Mouse (Mus musculus) MN1 (cell line): ENCODE results near the gene Rreb1.

Source experiments
- DNase-seq: peaks from one replicate; pipeline ENCODE4 v3.0.0-alpha.2; 2016; ENCODE audit warnings: low spot score

Rreb1 gene

DNA sequence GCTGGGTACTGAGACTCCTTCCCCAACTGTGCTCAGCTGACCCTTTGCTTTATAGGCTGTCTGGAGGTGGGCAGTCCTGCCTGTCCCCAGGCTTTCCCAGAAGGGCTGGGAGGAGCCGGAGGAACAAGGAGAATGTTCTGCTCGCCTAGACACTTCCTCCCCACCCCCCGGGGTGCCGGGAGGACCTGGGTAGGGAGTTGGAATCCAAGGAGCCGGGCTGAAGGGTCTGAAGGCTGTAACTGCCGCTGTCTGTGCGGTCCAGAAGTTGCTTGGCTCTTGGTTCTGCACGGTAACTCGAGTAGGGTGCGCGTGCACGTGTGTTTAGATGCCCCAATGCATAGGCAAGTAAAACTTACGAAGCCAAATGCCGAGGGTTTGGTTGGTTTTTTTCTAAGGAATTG lies 75.8 kb downstream of the Rreb1 start:
- DNase-seq: peak; percentile 66

DNA sequence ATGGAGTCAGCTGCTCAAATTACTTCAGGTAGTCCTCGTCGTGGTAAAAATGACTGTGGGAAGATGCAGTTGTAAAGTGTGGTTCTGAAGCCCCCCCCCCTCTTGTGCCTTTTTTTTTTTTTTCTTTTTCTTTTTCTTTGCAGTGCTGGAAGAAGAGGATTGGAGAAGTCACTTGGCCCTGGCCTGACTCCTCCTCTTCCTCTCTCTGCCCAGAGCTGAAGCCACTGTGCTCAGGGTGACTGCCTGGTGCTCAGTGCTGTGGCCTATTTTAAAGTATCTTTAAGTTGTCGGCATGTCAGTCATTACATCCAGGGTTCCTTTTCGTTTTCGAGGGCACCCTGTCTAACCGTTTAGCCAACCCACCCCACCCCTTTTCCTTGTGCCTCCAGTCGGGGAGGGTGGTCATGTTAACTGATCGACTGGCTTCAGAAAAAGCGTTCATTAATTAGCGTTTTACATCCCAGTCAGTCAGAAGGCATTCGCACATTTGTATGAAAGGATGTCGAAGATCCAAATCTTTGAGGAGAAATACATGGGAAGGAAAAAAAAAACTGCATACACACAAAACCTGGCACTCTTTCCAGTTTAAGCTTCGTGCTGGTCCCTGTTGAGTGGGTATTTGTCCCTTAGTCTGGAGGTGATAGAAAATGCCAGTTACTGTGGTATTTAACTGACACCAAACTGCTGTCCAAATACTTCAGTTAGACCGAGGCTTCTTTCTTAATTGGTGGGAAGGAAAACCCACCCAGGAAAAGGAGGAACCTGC lies 76.4 kb downstream of the Rreb1 start:
- DNase-seq: peak; percentile 29

DNA sequence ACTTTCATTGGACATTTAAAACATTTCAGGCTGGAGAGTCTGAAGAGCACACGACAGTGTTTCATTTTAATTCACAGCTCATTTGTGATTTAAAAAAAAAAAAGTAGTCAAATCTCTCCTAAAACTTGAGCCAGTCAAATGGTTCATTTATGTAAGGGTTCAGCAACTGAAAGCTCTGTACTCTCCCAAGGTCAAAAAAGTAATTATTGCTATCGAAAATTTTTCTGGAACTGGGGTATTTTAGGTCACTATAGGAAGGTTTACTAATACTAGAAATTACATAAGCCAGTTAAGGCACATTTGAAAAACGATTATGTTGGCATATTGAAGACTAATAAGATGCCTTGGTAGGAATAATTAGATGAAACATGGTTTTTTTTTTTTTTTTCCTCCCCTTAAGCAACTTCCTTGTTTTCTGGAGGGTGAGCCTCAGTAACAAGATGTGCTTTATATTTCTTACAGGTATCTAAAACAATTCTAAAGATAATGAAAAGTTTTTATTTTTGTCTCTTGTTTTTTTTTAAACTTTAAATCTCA lies 77.1 kb downstream of the Rreb1 start:
- no peak for DNase-seq

DNA sequence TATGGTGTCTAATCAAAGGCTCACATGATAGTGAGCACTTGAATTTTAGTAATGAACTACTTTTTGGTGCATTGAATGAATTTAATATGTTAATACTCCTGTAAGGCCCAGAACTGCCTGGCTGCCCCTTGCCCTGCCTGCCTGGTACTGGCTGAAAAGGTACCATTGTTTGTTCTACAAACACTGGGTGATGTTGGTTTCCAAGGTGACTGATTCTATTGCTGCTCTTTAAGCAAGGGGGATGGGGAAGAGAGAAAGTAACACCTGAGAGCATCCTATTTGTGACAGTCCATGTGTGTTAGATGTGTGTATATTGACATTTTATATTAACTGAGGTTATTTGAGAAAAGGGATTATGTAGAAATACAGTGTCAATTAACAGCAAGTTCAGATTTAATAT lies 77.6 kb downstream of the Rreb1 start:
- DNase-seq: no peak

DNA sequence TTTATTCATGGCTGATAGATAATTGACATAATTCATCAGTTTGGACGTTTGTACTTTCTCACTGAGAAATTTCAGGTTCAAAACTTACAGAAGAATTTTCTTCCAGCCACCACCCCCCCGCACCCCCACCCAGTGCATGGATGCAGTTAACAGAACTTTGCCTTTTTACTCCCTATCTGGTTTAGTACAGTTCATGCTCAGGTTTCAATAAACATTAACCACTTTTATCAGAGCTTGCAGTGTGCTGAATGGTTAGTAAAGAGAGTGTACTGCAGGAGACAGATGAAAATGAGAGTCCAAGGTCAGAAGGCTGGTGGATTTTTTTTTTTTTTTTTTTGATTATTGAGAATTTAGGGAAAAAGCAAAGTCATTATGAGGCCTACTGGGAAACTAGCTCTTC lies 78.3 kb downstream of the Rreb1 start:
- no peak for DNase-seq

DNA sequence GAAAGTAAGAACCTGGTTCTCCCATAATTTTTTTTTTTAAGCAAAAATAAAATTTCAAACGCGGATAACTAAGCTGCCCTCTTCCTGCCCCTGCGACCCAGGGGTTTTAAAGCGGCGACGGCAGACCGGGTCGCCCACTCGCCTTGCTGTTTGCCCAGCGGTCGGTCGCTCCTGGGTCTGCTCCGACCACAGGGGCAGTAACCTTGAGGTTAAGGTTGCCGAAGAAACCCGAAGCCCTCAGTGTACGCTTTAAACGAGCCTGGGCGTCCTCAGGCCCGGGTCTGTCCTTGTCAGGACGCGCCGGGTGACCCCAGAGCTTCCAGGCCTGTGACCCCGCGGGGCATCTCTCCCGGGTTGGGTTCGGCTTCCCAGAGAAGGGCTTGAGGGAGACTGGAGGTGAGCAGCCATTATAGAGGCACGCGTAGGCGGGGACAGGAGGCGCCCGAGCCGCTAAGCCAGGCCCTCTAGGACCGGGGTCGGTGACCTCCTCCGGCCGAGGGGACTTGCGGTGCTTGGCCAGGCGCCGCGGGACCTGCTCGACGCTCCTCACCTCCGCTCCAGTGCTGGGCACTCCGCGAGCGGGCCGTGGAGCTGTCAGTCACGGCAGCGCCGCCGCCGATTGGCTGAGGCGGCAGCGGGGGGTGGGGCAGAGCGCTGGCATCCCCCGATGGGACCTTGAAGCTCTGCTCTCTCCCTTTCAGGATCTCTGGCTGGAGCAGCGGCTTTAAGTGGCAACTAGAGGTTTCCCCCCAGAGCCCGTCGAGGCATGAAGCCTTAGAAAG lies 79.3 kb downstream of the Rreb1 start:
- DNase-seq: peak; percentile 85

DNA sequence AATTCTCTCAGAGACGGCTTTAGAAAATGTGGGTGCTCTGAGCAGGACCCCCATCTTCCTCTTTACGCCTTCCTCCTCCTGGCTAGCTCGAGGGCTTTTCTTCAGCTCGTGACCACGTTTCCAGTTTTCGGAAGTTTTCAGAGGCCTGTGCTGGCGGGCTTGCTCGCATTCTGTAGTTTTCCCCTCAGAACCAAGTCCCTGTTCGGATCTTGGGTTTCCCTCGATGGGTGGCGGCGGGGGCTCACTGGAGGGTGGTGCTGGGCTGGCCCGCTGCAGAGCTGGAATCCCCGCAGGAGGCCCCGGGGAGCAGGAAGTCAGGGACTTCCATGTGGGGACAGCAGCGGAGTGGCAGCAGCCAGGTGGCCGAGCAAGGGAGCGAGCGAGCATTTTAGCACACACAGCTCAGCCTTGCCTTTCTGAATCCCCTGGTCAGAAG lies 79.9 kb downstream of the Rreb1 start:
- peak; percentile 7 for DNase-seq

DNA sequence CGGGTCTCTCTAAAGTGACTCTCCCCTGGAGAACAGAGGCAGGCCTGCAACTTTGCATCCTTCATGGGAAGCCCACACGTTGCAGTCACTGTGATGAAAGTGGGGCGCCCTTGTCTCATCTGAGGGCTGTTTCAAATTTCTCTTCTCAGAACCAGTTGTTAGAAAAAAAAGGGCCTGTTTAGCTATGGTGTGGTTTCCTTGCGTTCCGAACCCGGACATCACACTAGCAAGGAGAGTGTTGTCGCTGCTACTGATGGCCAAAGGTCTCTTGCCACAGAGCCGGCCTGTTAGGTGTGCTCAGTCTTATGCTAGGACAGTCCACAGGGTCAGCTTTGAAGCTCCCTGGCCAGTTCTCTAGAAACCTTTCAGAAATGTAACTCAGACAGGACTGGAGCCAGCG lies 80.3 kb downstream of the Rreb1 start:
- DNase-seq: no peak

DNA sequence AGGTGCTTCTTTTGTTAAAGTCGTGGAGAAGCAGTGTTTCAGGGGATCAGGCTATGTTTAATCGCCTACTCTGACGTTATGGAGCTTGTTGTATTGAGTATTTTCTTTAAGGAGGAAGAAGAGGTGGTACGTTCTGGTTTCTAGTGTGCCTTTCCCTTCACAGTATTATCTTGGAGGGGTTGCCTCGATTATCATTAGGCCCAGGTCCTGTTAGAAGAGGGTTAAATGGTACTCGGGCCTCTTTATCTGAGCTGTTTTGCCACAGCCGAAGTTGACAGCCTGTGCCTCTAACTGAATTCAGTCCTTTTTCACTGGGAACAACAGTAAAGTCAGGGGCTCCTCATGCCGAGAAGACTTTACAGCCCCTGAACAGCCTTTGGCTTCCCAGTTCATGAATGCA lies 81.6 kb downstream of the Rreb1 start:
- DNase-seq: no peak

DNA sequence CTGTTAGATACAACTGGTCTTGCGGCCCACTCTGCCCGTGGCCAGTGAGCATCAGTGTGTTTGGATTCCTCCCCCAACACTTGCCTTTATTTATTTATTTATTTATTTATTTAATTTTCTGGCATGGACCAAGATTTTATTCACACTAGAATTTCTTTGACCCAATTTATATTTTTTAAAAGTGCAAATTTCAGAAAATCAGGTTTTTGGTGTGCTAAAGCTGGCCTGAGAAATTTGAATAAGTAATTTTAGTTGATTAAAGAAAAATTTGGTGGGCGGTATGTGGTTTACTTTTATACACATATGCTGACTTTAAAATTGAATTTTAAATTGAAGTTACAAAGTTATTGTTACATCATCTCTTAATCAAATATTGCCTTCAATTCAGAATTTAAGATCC lies 82.0 kb downstream of the Rreb1 start:
- no peak for DNase-seq

DNA sequence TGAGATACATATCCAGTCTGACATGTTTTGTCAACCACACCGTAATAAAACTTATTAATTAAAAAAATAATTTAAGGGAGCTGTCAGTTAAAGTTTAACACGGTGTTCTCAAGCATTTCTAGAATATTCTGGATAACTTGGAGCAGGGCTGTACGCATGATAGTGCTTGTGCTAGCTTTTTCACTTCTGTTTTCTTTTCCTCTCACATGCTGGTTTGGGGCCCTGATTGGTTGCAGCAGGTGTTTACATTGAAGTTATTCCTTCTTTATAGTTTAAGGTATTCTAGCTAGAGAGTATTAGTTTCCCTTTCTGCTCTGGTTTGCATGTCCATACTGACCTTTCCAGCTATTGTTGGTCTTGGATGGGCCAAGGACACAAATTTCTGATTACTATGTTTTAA lies 82.6 kb downstream of the Rreb1 start:
- DNase-seq: no peak

DNA sequence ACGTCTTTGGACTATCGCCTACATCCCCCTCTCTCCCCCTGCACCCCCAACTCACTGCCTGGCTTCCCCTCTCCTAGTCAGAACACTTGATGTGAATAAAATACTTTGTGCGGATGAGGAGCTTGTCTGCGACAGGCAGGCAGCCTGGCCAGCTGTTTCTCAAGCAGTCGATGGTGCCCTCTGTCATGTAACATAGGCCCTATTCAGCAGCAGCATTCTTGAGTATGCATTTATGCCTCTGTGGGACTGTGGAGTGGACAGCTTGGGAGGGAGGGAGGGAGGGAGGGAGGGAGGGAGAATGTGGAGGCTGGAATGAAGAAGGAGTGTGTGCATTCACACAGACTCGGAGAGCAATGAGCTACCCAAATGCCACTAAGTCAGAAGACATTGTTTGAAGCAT lies 84.3 kb downstream of the Rreb1 start:
- DNase-seq: no peak

DNA sequence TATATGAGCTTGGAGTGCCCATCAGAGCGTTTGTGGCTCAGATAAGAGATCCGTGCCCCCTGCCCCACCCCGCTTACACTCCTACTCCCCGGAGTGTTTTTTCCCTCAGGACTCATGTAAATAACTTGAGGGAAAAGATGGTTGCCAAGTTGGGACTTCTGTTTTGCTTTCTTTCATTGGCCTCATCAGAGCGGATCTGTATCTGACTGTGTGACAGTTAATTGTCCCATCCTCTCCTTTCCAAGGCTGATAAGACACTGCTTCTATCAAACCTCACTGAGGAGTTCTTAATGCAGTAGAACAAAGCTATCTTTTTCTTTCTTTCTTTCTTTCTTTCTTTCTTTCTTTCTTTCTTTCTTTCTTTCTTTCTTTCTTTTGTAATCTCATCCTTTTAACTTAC lies 85.4 kb downstream of the Rreb1 start:
- DNase-seq: no peak

DNA sequence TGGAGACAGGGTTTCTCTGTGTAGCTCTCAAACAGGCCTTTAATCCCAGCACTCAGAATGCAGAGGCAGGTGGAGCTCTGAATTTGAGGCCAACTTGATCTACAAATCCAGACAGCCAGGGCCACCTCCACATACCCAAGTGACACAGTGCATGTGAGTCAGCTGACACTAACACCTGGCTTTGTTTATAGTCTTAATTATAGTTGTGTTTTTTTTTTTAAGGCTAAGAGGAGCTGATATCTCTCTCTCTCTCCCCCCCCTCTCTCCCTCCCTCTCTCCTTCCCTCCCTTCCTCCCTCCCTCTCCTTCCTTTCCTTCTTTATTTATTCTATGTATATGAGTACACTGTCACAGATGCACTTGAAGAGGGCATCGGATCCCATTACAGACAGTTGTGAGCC lies 86.5 kb downstream of the Rreb1 start:
- no peak for DNase-seq

DNA sequence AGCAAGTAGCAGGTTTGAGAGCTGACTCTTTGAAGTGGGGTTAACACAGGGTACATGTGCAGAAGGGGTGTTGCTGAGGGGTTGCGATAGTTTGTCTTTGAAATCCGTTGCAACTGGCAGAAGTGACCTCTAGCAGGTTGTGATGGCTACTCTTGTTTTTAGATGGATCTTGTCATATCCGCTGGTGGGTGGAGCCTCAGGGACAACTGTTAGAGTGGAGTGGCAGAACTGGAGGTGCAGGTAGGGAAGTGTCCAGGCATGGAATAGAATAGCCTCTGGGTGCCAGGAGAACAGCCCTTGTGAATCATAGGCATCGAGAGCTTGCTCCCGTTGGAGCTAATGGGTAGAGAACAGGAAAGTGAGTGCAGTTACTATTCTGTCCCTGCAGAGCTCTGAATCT lies 88.1 kb downstream of the Rreb1 start:
- no peak for DNase-seq

DNA sequence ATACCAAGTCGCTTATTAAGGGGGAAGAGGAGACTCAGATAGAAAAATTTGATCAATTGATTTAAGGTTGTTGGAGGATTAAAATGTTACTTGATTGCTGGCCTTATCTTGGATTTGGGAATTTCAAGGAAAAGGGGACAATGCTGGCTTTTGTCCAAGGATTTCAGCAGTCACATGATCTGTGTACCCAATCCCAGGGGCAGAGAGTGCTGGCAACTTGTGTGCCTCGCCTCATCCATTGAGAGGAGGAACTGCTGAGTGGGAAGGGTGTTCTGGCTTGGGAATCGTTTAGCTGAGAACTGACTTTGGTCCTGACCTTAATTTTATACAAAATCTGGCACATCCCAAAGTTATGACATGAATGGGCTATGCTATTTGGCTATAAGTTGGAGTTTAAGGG lies 88.6 kb downstream of the Rreb1 start:
- peak; percentile 21 for DNase-seq

DNA sequence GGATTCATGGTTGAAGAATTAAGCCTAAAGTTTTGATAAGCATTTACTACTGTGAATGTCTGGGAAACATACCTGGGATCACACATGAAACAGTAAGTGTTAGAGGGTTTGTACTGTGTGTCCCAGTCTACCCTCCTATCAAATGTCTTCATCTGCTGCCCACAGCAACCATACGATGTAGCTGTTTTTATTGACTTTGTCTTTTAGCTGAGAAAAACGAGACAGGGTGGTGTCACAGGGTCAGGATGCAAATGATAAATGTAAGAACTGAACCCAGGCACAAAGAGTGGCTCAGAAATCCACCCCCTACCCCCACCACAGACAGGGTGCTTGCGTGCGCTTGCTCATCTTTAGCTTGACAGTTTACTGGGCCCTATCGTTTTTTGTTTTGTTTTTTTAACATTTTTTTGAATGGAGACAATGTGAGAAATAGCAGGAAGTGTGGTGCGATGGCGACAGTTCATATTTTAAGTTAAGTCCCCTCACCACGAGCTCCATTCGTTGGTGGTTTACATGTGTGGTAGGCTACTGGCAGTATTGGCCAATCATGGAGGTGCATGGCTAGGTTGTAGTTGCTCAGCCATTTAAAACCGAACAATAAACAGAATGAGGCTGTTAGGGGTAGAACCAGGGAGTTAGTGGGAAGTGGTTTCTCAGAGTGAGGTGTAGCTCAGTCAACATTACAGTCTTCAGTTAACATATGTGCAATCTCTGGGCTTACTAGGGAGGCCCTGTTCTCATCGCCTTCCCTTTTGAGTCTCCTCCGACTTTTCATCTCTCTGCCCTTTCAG lies 92.1 kb downstream of the Rreb1 start:
- no peak for DNase-seq

DNA sequence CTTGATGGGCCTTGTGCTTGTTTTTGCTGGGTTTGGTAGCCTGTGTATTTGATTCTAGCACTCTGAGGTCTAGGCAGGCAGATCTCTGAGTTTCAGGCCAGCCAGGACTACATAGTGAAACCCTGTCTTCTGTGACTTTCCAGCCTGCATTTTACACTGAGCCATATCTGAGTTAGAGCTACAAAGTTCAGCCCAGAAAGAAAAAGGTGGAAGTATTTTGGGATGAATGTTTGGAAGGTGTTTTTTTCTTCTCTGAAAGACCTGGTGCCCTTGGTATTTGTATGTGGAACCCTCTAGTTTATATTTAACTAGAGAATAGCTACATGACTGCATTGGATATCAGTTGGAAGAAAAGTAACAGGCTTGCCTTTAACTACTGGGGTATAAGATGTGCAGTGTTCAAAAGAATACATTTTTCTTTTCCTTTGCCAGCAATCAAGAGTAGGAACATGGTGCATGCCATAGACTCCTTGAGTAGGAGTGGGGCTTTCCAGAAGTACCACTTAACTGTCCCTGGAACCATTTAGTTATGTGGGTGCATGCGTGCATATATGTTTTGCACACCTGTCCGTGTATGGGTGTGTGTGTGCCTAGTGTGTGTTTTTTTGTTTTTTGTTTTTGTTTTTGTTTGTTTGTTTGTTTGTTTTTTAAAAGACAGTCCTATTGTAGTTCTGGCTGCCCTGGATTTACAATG lies 94.1 kb downstream of the Rreb1 start:
- no peak for DNase-seq

DNA sequence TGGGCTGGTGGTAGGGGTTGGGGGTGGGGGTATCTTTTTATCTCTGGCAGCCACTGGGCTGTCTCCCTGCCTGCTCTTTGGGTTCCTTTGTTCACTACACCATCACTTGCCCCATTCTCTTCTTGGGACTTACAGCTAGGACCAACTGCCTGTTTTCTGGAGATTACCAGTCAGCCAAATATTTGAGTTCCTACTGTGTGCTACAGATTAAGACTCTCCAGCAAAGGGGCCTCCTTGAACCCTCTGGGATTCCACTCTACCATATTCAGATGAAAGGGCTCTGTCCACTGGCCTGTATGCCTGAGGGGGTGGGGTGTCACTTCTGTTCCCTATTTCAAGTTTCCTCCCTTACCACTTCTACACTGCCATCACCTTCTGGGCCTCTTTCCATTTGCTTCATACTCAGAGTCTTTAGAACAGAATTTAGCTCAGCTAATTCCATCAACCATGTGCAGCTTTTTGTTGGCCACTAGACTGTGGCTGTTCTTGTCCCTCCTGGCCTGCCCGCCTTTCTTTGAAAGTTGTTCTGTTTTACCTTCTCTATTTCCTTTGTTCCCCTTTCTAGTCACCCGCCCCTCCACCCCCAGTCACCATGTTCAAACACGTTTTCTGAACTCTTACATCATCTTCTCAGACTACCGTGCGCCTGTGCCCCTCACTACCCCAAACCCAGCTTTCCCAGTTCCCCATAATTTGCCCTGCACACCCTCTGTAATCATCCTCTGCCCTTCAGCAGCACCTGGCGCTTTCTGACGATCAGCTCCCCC lies 95.1 kb downstream of the Rreb1 start:
- DNase-seq: no peak

DNA sequence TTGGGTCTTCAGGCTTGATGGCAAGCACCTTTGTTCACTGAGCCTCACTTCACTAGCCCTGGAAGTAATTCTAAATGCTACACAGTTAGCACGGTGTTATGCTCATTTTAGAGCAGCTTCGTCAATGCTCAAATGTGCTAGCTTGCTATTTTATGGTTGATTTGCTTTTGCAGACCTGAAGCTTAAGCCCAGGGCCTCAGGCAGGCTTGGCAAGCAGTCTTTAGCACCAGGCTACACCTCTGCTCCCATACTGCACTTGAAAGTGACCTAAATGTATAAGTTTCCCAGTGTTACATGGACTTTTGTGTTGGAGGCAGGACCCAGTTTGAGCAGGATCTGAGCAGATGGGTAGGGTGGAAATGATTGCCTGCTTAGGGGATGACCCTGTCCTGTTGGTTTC lies 97.7 kb downstream of the Rreb1 start:
- DNase-seq: no peak

DNA sequence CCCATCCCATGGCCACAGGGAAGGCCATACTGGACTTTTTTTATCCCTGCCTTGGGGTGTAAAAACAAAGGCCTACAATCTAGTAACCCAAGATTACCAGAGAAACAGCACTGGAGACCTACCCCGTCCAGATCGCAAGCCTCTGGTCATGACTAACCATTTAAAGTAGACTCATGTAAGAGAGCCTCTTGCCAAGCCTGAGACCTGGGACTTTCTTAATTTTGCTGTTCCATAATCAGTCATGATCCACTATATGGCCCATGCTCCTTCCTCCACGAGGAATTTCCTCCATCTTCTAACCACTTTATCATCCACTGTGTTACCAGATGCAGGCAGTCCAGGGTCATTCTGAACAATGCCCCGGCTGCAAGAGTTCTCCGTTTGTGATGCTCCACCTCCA lies 98.2 kb downstream of the Rreb1 start:
- no peak for DNase-seq
